Mouse (Mus musculus) layer of hippocampus, postnatal 25 days (tissue): Measurements from ENCODE around the gene Aip. TPM values are rescaled to one million over a fixed set of nuclear protein-coding genes. Genes with fewer than 3 reads are reported as not detected.

ENCODE experiments used
- DNase-seq, 2 experiments: peaks; one replicate each; pipeline ENCODE4 v3.0.0; 2022; ENCODE audit warnings: mixed read lengths in 2 of 2, low spot score in 1 of 2; ENCODE audit errors: extremely low spot score in 1 of 2
- total RNA-seq, 2 experiments: library from RNA; stranded (reverse); gene quantifications; 2 replicates each; pipeline ENCODE4 v1.2.3; 2021

Aip gene
- total RNA-seq, 2 experiments from 2014 or later, result 102 to 127 TPM

DNA sequence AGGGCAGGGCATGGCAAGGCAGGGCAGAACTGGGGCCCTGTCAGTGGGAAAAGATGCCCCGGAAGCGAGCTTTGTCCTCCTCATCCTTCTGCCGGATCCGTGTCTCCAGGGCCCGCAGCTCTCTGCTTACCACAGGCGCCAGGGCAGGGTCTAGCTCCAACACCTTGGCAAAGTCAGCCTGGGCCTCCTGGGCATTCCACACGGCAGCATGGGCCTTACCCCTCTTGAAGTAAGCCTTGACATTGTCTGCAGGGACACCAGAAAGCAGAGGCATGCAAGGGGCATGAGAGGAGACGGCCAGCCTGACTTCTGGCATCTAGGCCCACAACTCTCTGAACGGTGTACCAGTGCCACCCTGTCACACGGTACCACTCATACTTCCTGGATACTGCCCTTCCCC is 11.1 kb downstream of the Aip start:
- no peak for DNase-seq

- DNase-seq, result no peak
Observed at GRCm38 (mm10) chr19:4113806-4114230, 11.8 kb downstream of the Aip start.

DNA sequence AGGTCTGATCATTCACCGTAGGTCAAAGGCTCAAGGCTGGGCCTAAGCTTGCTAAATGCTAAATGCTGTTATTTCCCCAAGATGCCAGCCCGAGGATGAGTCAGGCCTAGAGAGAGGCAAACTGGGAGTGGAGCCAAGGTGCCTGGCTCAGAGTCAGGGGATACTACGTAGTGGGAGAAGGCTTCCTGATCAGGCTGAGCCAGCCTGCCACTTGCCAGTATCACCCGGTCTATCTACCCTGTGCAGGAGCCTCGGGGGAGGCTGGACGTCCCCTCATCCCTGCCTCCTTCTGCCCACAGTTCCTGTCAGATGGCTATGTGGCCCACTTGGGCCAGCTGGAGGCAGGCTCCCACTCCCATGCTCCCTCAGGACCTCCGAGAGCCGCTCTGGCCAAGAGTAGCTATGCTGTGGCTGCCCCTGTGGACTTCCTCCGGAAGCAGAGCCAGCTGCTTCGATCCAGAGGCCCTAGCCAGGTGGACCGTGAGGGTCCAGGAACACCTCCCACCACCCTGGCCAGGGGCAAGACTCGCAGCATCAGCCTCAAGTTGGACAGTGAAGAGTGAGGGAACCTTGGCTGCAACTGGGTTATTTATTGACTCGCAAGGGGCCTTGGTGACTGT is 12.4 kb downstream of the Aip start:
- peak in 1 of 2 experiments; percentile 75 for DNase-seq

DNA sequence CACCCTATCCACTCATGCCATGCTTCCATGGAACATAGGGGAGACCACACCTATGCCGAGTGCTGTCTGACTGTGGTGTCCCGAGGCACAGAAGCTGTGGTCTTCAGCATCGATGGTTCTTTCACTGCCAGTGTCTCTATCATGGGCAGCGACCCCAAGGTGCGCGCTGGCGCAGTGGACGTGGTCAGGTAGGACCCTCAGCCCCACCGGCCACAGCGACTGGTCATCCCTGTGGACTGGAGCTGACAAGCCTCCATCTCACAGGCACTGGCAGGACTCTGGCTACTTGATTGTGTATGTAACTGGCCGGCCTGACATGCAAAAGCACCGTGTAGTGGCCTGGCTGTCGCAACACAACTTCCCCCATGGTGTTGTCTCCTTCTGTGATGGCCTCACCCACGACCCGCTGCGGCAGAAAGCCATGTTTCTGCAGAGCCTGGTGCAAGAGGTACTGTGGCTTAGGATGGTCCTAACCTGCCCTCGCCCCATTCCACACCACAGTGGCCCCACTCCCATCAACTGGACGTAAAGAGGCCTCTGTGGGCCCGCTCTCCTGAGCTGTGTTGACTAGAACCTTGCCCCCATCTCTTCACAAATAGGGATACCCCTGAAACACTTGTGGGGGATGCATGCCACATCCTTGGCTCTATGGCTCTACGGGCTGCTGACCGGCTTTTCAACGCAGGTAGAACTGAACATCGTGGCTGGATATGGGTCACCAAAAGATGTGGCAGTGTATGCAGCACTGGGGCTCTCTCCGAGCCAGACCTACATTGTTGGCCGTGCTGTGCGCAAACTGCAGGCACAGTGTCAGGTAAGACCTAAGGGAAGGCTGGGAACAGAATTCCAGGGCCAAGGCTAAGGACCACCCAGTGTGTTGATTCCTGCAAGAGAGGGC is 13.3 kb downstream of the Aip start:
- DNase-seq, result no peak

DNA sequence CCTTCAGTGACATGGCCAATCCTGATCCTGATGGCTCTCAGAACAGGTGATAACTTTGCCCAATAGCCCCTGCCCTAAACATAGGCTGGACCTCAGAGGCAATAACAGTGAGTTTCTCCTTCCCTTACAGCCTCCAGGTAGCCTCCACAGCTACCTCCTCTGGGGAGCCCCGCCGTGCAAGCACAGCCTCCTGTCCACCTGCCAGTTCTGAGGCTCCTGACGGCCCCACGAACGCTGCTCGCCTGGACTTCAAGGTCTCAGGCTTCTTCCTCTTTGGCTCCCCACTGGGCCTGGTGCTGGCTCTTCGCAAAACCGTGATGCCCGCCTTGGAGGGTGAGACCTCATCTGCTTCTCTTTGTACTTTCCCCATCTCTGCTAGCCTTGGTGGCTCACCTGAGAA is 17.1 kb downstream of the Aip start:
- DNase-seq, result no peak

- no peak for DNase-seq
Observed at GRCm38 (mm10) chr19:4106654-4107053, 19.0 kb downstream of the Aip start.

DNA sequence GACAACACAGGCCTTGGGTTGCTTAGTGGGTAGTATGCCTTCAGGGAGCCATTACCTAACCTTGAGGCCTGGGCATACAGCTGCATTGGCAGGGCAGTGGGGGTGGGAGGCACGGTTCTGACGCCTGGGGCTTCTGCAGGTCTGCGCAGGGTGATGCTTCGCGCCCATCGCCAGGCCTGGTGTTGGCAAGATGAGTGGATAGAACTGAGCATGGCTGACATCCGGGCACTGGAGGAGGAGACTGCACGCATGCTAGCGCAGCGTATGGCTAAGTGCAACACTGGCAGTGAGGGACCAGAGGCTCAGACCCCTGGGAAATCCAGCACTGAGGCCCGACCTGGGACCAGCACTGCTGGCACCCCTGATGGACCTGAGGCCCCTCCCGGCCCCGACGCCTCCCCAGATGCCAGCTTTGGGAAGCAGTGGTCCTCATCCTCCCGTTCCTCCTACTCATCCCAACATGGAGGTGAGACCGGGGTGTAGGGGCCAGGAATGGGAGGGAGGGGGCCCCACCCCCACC is 20.9 kb downstream of the Aip start:
- no peak for DNase-seq

DNA sequence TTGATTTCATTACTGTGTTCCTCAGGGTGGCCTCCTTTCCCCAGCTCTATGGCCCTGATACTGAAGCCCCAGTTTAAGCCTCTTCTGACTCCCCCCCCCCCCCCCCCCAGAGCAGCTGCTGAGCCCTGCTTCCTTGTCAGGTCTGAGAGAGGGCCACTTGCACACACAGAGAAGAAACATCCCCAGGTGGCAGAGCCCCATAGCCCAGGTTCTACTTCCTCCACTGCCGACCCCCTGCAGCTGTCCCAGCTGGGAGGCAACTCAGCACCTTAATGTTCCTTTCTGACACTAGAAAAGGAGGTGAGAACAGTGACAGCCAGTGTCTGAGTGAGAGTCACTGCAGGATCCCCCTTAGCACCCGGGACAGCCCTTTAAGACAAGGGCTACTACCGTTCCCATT is 21.9 kb downstream of the Aip start:
- DNase-seq, result no peak

DNA sequence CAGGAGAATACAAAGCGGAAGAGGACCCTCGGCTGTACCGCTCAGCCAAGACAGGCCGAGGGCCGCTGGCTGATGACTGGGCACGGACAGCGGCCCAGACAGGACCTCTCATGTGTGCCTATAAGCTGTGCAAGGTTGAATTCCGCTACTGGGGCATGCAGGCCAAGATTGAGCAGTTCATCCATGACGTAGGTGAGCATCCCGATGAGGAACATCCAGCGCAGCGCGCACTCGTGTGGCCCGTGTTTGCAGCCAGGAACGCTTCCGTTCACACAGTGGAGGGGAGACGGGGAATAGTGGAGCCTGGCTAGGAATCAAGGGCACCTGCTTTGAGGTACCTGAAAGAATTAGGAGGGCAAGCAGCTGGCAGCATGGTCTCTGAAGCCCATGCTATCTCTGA is 22.4 kb downstream of the Aip start:
- no peak for DNase-seq

- DNase-seq, result no peak
Observed at GRCm38 (mm10) chr19:4102626-4103025, 23.0 kb downstream of the Aip start.

DNA sequence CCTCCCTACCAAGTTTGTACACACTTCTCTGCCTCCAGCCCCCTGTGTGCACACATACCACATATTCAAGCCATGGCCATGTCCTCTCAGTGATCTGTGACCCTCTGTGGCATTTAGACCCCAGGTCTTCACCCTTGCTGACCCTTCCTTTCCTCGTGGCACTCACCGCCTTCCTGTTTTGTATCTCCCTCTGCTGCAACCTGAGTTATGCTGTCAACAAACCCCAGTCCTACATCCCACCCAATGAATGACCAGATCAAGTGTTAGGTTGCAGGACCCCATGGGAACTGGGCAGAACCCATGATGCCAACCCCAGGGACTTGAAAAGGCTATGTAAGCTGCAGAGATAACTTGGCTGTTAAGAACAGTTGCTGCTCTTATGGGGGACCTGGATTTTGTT is 23.6 kb downstream of the Aip start:
- no peak for DNase-seq

DNA sequence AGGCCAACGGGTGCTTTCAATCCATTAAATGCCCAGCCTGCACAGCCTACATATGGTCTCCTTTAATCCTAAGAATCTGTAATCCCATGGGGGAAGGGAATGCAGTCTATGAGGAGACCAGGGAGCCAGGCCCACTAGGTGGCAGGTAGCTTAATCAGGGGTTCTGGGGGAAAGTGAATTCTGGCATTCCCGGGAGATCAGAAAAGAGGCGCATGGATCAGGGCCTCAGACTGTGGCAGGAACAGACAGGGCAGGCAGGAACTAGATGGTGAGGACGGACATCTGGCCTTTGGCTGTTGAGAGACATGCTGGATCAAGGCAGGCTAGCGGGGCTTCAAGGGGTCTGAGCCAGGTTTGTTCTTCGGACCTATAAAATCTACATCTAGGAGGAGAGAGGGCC is 24.2 kb downstream of the Aip start:
- no peak for DNase-seq

- peak; percentile 58 to 68 for DNase-seq
Observed at GRCm38 (mm10) chr19:4100718-4101261, 24.9 kb downstream of the Aip start.

DNA sequence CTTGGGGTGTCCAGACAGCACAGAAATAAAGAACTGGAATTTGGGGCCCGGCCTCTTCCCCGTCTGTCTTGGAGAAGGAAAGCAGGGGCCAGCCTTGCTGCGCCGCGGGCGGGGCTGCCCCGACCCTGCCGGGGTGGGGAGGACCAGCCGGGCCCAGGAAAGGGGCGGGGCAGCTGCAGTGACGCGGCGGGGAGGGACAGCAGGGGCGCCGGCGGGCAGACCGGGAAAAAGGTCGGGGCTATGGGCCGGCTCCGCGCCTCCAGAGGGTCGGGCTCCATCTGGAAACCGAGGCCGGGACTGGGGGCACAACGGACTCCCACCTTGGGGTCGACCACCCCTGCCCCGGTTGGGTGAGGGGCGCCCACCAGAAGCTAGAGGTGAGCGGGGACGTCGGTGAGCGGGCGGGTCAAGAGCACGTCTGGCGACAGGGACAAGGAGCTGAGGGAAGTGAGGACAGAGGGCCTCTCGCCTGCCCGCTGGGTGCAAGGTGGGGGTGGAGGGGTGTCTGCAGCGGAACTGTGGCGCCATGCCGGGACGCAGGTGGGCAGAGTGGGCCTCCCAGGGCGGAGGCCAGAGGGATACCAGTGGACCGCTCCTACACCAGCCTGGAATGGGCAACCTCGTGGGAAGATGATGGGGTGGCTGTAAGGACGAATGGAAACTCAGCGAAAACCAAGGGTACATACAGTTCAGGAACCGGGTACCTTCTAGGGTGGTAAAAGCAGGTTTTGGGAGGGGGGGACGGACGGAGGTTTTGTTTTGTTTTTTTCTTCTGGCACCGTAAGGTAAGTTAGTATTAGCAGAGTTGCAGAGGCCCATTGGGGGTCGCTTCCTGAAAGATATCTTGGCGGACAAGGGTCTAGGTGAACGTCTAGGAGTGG is 25.6 kb downstream of the Aip start, which contains the start of gene Pitpnm1:
TSS of gene Pitpnm1 (plus strand) at position 162 of the 881 bp plus-strand sequence.
- DNase-seq, result peak in 1 of 2 experiments; percentile 43

DNA sequence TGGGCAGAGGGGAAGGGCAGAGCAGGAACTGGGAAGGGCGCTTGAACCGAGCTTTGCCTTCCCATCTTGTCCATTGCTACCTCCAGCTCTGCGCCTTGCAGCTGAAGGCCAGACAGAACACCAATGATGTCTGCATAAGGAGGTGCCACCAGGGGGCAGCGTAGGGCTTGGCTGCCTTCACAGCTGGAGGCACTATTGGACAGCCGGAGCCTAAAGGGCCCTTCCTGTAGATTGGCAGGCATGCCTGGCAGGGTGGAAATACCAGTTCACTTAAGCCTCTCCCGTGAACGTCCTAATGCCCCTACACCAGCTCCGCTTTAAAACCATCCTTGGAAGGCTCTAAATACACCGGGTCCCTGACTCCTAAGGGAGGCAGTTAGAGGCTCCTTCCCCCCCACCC is 26.6 kb downstream of the Aip start:
- DNase-seq, result peak; percentile 81 to 92

DNA sequence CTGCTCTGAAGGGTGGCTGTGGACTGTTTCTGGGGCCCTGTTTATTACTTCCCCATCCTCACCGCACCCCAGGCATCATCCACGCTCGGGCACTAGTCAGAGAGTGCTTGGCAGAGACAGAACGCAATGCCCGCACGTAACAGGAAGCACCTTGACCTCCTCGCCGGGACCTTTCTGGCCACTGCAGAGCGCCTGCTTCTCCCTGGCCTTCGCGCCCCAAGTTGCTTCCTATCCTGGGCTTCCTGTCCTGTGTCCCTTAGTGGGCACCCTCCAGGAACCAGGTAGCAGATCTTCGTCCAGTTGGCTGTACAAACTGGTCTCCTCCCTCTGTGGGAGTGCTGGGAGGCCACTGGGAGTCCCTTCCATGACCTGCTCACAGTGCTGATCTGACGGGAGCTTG is 27.2 kb downstream of the Aip start:
- no peak for DNase-seq

DNA sequence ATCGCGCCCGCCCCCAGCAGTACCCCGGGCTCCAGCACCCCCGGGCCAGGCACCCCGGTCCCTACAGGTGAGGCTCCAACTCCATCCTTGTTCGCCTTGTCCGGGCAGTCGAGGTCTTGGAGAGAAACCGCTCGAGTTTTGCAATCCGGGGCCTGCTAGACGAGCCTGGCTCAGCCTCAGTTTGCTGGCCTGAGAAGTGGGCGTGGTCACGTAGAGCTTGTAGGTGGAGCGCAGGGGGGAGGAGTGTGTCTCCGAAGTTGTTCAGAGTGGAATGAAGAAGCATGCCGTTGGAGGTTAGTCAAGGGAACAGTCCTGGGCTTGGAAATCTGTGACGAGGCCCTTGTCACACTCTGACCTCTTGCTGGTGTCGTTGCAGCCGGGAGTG is 28.2 kb downstream of the Aip start:
- DNase-seq, result no peak

DNA sequence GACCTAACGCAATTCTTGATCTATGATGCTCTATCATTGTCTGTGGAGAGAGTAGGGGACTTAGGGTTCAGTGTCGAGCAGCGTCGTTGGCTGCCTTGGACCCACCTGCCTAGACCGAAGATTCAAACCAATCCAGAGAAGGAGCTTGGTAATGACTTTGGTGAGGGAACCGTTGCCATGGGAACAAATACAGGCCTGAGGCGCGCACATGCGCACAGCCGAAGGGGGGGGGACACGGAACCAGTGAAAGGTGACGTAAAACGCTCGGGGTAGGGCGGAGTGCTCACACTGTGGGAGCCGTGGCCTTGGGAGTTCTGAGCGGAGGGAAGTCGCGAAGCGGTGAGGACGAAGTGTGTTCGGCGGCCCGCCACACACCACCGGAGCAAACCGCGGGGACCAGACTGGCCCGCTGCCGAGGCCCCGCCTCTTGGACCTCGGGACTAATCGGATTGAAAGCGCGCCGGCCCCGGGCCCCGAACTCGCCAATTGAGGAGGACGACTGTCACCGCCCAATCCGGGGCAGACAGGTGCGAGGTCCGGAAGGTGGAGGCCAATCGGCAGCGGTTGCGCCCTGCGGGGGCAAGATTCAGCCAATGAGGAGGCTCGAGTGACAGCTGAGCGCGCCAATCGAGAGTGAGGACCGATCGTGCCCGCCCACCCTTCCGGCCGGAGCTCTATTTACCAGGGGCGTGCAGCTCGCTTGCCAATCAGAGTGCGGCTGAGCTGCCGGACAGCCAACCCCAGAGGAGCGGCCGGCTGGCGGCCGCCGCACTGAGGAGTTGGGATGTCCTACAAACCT is 28.8 kb downstream of the Aip start, which contains the start of gene Cdk2ap2:
TSS of gene Cdk2ap2 (plus strand) at position 541 of the 799 bp plus-strand sequence.
- DNase-seq, result peak; percentile 100

- no peak for DNase-seq
Observed at GRCm38 (mm10) chr19:4095802-4096201, 29.9 kb downstream of the Aip start.
